ENCODE assay signal across 8 mouse cellular contexts in genomic region chr11:59809670-59810474, GRCm38 (mm10). TPM values are rescaled to one million over a fixed set of nuclear protein-coding genes. Genes with fewer than 3 reads are reported as not detected.
DNase-seq lines count a peak whose midpoint lies in the region; ATAC-seq lines count a peak whose summit lies in the region.

Gene Flcn (minus strand): TSS chr11:59810016.

- H3K36me3 ChIP-seq in forebrain, embryonic 11.5 days (ENCODE audit: control insufficient read depth, insufficient read depth, low read length) = no peaks in the 10 kb centered on the region
- peaks cover 14% of the 10 kb centered on the region for H3K36me3 ChIP-seq in heart, embryonic 16.5 days (ENCODE audit: control insufficient read depth, insufficient read depth)
- peaks cover 28% of the 10 kb centered on the region for H3K36me3 ChIP-seq in liver, embryonic 15.5 days (replicated peaks)
- H3K36me3 ChIP-seq in neural tube, embryonic 12.5 days = peaks cover 28% of the 10 kb centered on the region

- no peaks in the 10 kb centered on the region for H3K27me3 ChIP-seq in forebrain, embryonic 11.5 days (ENCODE audit: control insufficient read depth, insufficient read depth, low read length)
- H3K27me3 ChIP-seq in heart, embryonic 16.5 days (ENCODE audit: control insufficient read depth, insufficient read depth, low read length) = no peaks in the 10 kb centered on the region
- no peaks in the 10 kb centered on the region for H3K27me3 ChIP-seq in liver, embryonic 15.5 days
- H3K27me3 ChIP-seq in neural tube, embryonic 12.5 days (replicated peaks) = no peaks in the 10 kb centered on the region

- peak within 1 kb of the TSS; percentile 94 for H3K27ac ChIP-seq in forebrain, embryonic 11.5 days (ENCODE audit: low read depth, low read length)
- H3K27ac ChIP-seq in heart, embryonic 16.5 days (ENCODE audit: low read length) = peak within 1 kb of the TSS; percentile 98
- peak within 1 kb of the TSS; percentile 93 for H3K27ac ChIP-seq in liver, embryonic 15.5 days (replicated peaks)
- H3K27ac ChIP-seq in neural tube, embryonic 12.5 days = peak within 1 kb of the TSS; percentile 88

- peaks cover 5% of the 10 kb centered on the region; the same call in 1 of the 2 replicates for H3K4me1 ChIP-seq in forebrain, embryonic 11.5 days (replicated peaks; ENCODE audit: control insufficient read depth, insufficient read depth, low read length)
- H3K4me1 ChIP-seq in heart, embryonic 16.5 days (ENCODE audit: control insufficient read depth, insufficient read depth, low read length) = peaks cover 13% of the 10 kb centered on the region
- H3K4me1 ChIP-seq in liver, embryonic 15.5 days (replicated peaks) = peaks cover 39% of the 10 kb centered on the region
- H3K4me1 ChIP-seq in neural tube, embryonic 12.5 days = peaks cover 10% of the 10 kb centered on the region

- WGBS in forebrain, embryonic 11.5 days = under 1% methylated on average over 52 of the region's 52 CpGs
- WGBS in heart, embryonic 16.5 days = under 1% methylated on average over 52 of the region's 52 CpGs
- under 1% methylated on average over 52 of the region's 52 CpGs for WGBS in liver, embryonic 15.5 days (ENCODE audit: insufficient replicate concordance)
- WGBS in neural tube, embryonic 12.5 days = under 1% methylated on average over 52 of the region's 52 CpGs

- H3K9me3 ChIP-seq in forebrain, embryonic 11.5 days (ENCODE audit: control insufficient read depth, low read length) = no peaks in the 10 kb centered on the region
- H3K9me3 ChIP-seq in heart, embryonic 16.5 days (replicated peaks; ENCODE audit: control insufficient read depth, low read length) = no peaks in the 10 kb centered on the region
- no peaks in the 10 kb centered on the region for H3K9me3 ChIP-seq in liver, embryonic 15.5 days (replicated peaks)
- H3K9me3 ChIP-seq in neural tube, embryonic 12.5 days = no peaks in the 10 kb centered on the region

- ATAC-seq in forebrain, embryonic 11.5 days (replicated peaks; ENCODE audit: low FRiP score) = peak; percentile 95
- ATAC-seq in heart, embryonic 16.5 days (replicated peaks; ENCODE audit: extremely low read depth, insufficient read depth, low FRiP score) = peak; percentile 92
- ATAC-seq in liver, embryonic 15.5 days (ENCODE audit: insufficient read depth) = peak; percentile 94
- ATAC-seq in neural tube, embryonic 12.5 days (ENCODE audit: low FRiP score, low read depth) = peak; percentile 97

- DNase-seq in CD8-positive naive resting alpha-beta T cell, adult 2 months (ENCODE audit: low read depth in 2 of 2, low spot score in 2 of 2) = peak; percentile 82 to 84
- peak; percentile 65 for DNase-seq in c-Kit-positive CD71-negative TER-119-negative erythroid progenitor cells, embryonic 14.5 days (ENCODE audit: low read depth)
- peak; percentile 92 for DNase-seq in forebrain, embryonic 11.5 days (ENCODE audit: low spot score)
- peak; percentile 86 to 91 for DNase-seq in kidney, postnatal 36 days
- DNase-seq in telencephalon, adult 2 months (ENCODE audit: low read depth, low spot score) = peak; percentile 93

- H3K4me2 ChIP-seq in forebrain, embryonic 11.5 days (ENCODE audit: low read depth, low read length, severe bottlenecking) = peak within 1 kb of the TSS; percentile 88
- H3K4me2 ChIP-seq in heart, embryonic 16.5 days (ENCODE audit: low read depth, low read length) = peak within 1 kb of the TSS; percentile 80
- H3K4me2 ChIP-seq in liver, embryonic 15.5 days = peak within 1 kb of the TSS; percentile 94
- peak within 1 kb of the TSS; percentile 85 for H3K4me2 ChIP-seq in neural tube, embryonic 12.5 days (replicated peaks)

- peak within 1 kb of the TSS; percentile 97 for H3K9ac ChIP-seq in forebrain, embryonic 11.5 days (ENCODE audit: low read length)
- peak within 1 kb of the TSS; percentile 96 for H3K9ac ChIP-seq in heart, embryonic 16.5 days (ENCODE audit: low read length)
- peak within 1 kb of the TSS; percentile 89 for H3K9ac ChIP-seq in liver, embryonic 15.5 days
- peak within 1 kb of the TSS; percentile 84 for H3K9ac ChIP-seq in neural tube, embryonic 12.5 days

- peak within 1 kb of the TSS; percentile 71 for H3K4me3 ChIP-seq in forebrain, embryonic 11.5 days (ENCODE audit: low read depth, low read length)
- peak within 1 kb of the TSS; percentile 91 for H3K4me3 ChIP-seq in heart, embryonic 16.5 days (ENCODE audit: low read length)
- H3K4me3 ChIP-seq in liver, embryonic 15.5 days (replicated peaks) = peak within 1 kb of the TSS; percentile 83
- peak within 1 kb of the TSS; percentile 63 for H3K4me3 ChIP-seq in neural tube, embryonic 12.5 days

RNA-seq across cellular contexts. Expression of gene Flcn, which starts in this region (rescaled TPM):
- 36.0 and 36.7 TPM in 2 replicates for polyA plus RNA-seq in forebrain, embryonic 11.5 days (2014; fragmentation: Nextera tagmentation; extraction: Ambion mirVana)
- 44.4 and 45.5 TPM in 2 replicates for polyA plus RNA-seq in heart, embryonic 16.5 days (2015; fragmentation: Nextera tagmentation; extraction: Ambion mirVana)
- polyA plus RNA-seq in liver, embryonic 15.5 days (2015; fragmentation: Nextera tagmentation; extraction: Ambion mirVana) = 13.6 and 15.8 TPM in 2 replicates
- 33.3 and 34.4 TPM in 2 replicates for polyA plus RNA-seq in neural tube, embryonic 12.5 days (2016; fragmentation: Nextera tagmentation; extraction: Ambion mirVana)

Comparison
In these comparisons a context has a peak if more than half of its experiments do, and no peak if none do; other contexts are left out.
1. Peak in every context shown above with its lines: DNase-seq, ATAC-seq, H3K4me3 ChIP-seq and H3K27ac ChIP-seq.